Mouse (Mus musculus) heart, adult 2 months (tissue): Measurements from ENCODE around the gene Ces3a. TPM values are rescaled to one million over a fixed set of nuclear protein-coding genes. Genes with fewer than 3 reads are reported as not detected.

ENCODE experiments used
- DNase-seq, 2 experiments: peaks; one replicate each; pipeline ENCODE4 v3.0.0; 2021
- H3K27ac ChIP-seq: fragments of 200-600 bp; 2 replicates; pipeline ENCODE4 v1.8.1; 2022
- H3K27me3 ChIP-seq: fragments of 200-500 bp; 2 replicates; pipeline ENCODE4 v1.6.1; 2012; ENCODE audit warnings: mild to moderate bottlenecking, low read length, inconsistent platforms, mixed read lengths; ENCODE audit not compliant: control insufficient read depth, insufficient read depth
- H3K36me3 ChIP-seq: fragments of 200-500 bp; 2 replicates; pipeline ENCODE4 v1.6.1; 2012; ENCODE audit warnings: low read length, inconsistent platforms; ENCODE audit not compliant: control insufficient read depth, insufficient read depth
- H3K4me1 ChIP-seq: fragments of 200-500 bp; 2 replicates; pipeline ENCODE4 v1.6.1; 2011; ENCODE audit warnings: low read length; ENCODE audit not compliant: control insufficient read depth, insufficient read depth
- H3K4me3 ChIP-seq: fragments of 200-600 bp; 2 replicates; pipeline ENCODE4 v1.8.1; 2022
- H3K79me2 ChIP-seq: fragments of 200-500 bp; replicated peaks from 2 replicates; pipeline ENCODE4 v1.6.1; 2012; ENCODE audit warnings: mild to moderate bottlenecking, inconsistent platforms, low read length, moderate library complexity, mixed read lengths; ENCODE audit not compliant: control insufficient read depth, insufficient read depth
- H3K9ac ChIP-seq: fragments of 200-500 bp; 2 replicates; pipeline ENCODE4 v1.6.1; 2012; ENCODE audit warnings: low read depth, mild to moderate bottlenecking, control low read depth, inconsistent platforms, low read length, mixed read lengths
- CTCF ChIP-seq: fragments of 200-600 bp; IDR thresholded peaks from 2 replicates; pipeline ENCODE4 v1.8.1; 2022; ENCODE audit warnings: antibody characterized with exemption, mild to moderate bottlenecking, moderate library complexity
- EP300 ChIP-seq: fragments of 200-500 bp; IDR thresholded peaks from 2 replicates; pipeline ENCODE4 v1.6.1; 2011; ENCODE audit warnings: low read depth, low read length, control low read depth; ENCODE audit not compliant: insufficient read depth
- POLR2A ChIP-seq: fragments of 200-500 bp; IDR thresholded peaks from 2 replicates; pipeline ENCODE4 v1.6.1; 2011; ENCODE audit warnings: mild to moderate bottlenecking, low read depth, low read length, control low read depth; ENCODE audit not compliant: insufficient read depth
- WGBS: fragments of 180-500 bp; shearing (Covaris S2); methylation state at CpG from one replicate; pipeline ENCODE4 v1.1.7; 2018; 5-methylcytosine and 5-hydroxymethylcytosine counted together
- intact Hi-C: fragments of 180-260 bp; cut with DNase I; formaldehyde crosslinking; loops from one replicate; pipeline ENCODE4 v1.15.1; 2025
- polyA plus RNA-seq: library from polyadenylated mRNA; depleted of rRNA; stranded (reverse); fragments of >200 nt; gene quantifications from 2 replicates; pipeline ENCODE4 v1.2.3, GENCODE M21; 2012; rRNA removed
- total RNA-seq, 2 experiments: library from RNA; stranded (reverse); gene quantifications; 2 replicates each; pipeline ENCODE4 v1.2.3; 2021

The Ces3a gene
- total and polyA plus RNA-seq, 3 experiments = not detected

DNA sequence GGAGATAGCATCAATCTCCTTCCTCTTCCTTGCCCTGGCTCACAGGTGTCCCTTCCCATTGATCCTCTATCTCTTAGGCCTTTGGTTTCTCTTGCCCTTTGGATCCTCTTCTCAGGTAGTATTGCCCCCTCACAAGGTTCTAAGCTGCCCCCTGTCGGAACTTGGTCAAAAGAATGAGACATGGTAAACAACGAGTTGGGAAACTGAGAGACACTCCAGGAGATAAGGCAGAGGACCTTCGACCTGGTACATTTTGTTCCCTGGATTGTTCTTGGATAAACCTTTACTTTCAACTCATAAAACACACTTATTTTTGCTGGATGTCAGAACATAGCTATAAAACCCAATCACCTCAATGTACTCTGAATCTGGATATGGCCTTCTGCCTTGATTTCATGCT lies 55.8 kb downstream of the Ces3a start:
- Histone ChIP-seq H3K36me3 (no peaks in the 10 kb centered on the region), H3K27ac (no peak overlapping the region), H3K4me3 (no peak overlapping the region), H3K4me1 (no peaks in the 10 kb centered on the region), H3K27me3 (no peaks in the 10 kb centered on the region), H3K9ac (no peak overlapping the region), H3K79me2 (no peaks in the 10 kb centered on the region)
- TF ChIP-seq POLR2A (no peak), EP300 (no peak), CTCF (no peak)
- 75% methylated on average over 3 of the region's 3 CpGs for WGBS
- intact Hi-C loops = no loop called here
- no peak for DNase-seq

Other genes with a start within 250 kb of the Ces3a start
- gene Ces2b, start 217.0 kb upstream of the Ces3a start, total RNA-seq = under 1 TPM; 0.16 to 0.32 TPM
- 0.06 and 0.15 TPM in 2 replicates for gene Ces2b, start 217.0 kb upstream of the Ces3a start, polyA plus RNA-seq
- gene Ces2c, start 201.5 kb upstream of the Ces3a start, total RNA-seq = not detected
- gene Ces2c, start 201.5 kb upstream of the Ces3a start, polyA plus RNA-seq = not detected in 2 replicates
- 1 to 10 TPM in 1 of 2 experiments, under 1 TPM in 1; 0.76 to 1.9 TPM for gene Ces2e, start 122.3 kb upstream of the Ces3a start, total RNA-seq
- gene Ces2e, start 122.3 kb upstream of the Ces3a start, polyA plus RNA-seq = 2.6 and 4.2 TPM in 2 replicates
- gene Ces2f, start 101.2 kb upstream of the Ces3a start, total RNA-seq = not detected
- gene Ces2f, start 101.2 kb upstream of the Ces3a start, polyA plus RNA-seq = 0.04 TPM in 1 of 2 replicates, not detected in the other
- gene Ces2g, start 86.9 kb upstream of the Ces3a start, total RNA-seq = 1 to 10 TPM; 2.6 to 3.3 TPM
- gene Ces2g, start 86.9 kb upstream of the Ces3a start, polyA plus RNA-seq = 3.4 and 4.5 TPM in 2 replicates
- not detected for gene Ces2h, start 47.7 kb upstream of the Ces3a start, total RNA-seq
- not detected in 2 replicates for gene Ces2h, start 47.7 kb upstream of the Ces3a start, polyA plus RNA-seq
- gene Ces3b, start 35.2 kb downstream of the Ces3a start, total RNA-seq = not detected
- 0.32 TPM in 1 of 2 replicates, not detected in the other for gene Ces3b, start 35.2 kb downstream of the Ces3a start, polyA plus RNA-seq
- gene Ces4a, start 83.2 kb downstream of the Ces3a start, total RNA-seq = not detected
- gene Ces4a, start 83.2 kb downstream of the Ces3a start, polyA plus RNA-seq = not detected in 2 replicates
- gene Cbfb, start 122.1 kb downstream of the Ces3a start, total RNA-seq = 10 to 100 TPM; 23.1 to 23.8 TPM
- 6.4 and 11.0 TPM in 2 replicates for gene Cbfb, start 122.1 kb downstream of the Ces3a start, polyA plus RNA-seq
- 10 to 100 TPM; 19.2 to 20.3 TPM for gene D230025D16Rik, start 176.5 kb downstream of the Ces3a start, total RNA-seq
- 16.5 and 23.7 TPM in 2 replicates for gene D230025D16Rik, start 176.5 kb downstream of the Ces3a start, polyA plus RNA-seq
- gene B3gnt9, start 206.6 kb downstream of the Ces3a start, total RNA-seq = 1 to 10 TPM; 3.5 to 5.2 TPM
- gene B3gnt9, start 206.6 kb downstream of the Ces3a start, polyA plus RNA-seq = 7.1 and 8.5 TPM in 2 replicates
- gene Tradd, start 216.0 kb downstream of the Ces3a start, total RNA-seq = 1 to 10 TPM; 3.9 to 4.9 TPM
- 4.3 and 4.6 TPM in 2 replicates for gene Tradd, start 216.0 kb downstream of the Ces3a start, polyA plus RNA-seq
- gene Fbxl8, start 216.0 kb downstream of the Ces3a start, total RNA-seq = 1 to 10 TPM; 1.8 to 2.5 TPM
- gene Fbxl8, start 216.0 kb downstream of the Ces3a start, polyA plus RNA-seq = 3.6 and 4.1 TPM in 2 replicates
- 1 to 10 TPM; 2.7 to 3.9 TPM for gene Hsf4, start 221.2 kb downstream of the Ces3a start, total RNA-seq
- gene Hsf4, start 221.2 kb downstream of the Ces3a start, polyA plus RNA-seq = 4.3 and 5.4 TPM in 2 replicates
- gene Nol3, start 227.5 kb downstream of the Ces3a start, total RNA-seq = 10 to 100 TPM; 19.7 to 23.0 TPM
- 17.3 and 19.1 TPM in 2 replicates for gene Nol3, start 227.5 kb downstream of the Ces3a start, polyA plus RNA-seq
- gene 4931428F04Rik, start 241.3 kb downstream of the Ces3a start, total RNA-seq = 1 to 10 TPM; 1.1 to 1.2 TPM
- 2.1 and 3.5 TPM in 2 replicates for gene 4931428F04Rik, start 241.3 kb downstream of the Ces3a start, polyA plus RNA-seq
- gene Exoc3l, start 247.5 kb downstream of the Ces3a start, total RNA-seq = 1 to 10 TPM; 3.9 to 4.7 TPM
- 10.5 and 11.8 TPM in 2 replicates for gene Exoc3l, start 247.5 kb downstream of the Ces3a start, polyA plus RNA-seq
- gene E2f4, start 249.1 kb downstream of the Ces3a start, total RNA-seq = 10 to 100 TPM; 21.1 to 21.5 TPM
- gene E2f4, start 249.1 kb downstream of the Ces3a start, polyA plus RNA-seq = 61.8 and 62.8 TPM in 2 replicates